15 mouse cellular contexts compared by ENCODE assay signal in the genomic region with DNA sequence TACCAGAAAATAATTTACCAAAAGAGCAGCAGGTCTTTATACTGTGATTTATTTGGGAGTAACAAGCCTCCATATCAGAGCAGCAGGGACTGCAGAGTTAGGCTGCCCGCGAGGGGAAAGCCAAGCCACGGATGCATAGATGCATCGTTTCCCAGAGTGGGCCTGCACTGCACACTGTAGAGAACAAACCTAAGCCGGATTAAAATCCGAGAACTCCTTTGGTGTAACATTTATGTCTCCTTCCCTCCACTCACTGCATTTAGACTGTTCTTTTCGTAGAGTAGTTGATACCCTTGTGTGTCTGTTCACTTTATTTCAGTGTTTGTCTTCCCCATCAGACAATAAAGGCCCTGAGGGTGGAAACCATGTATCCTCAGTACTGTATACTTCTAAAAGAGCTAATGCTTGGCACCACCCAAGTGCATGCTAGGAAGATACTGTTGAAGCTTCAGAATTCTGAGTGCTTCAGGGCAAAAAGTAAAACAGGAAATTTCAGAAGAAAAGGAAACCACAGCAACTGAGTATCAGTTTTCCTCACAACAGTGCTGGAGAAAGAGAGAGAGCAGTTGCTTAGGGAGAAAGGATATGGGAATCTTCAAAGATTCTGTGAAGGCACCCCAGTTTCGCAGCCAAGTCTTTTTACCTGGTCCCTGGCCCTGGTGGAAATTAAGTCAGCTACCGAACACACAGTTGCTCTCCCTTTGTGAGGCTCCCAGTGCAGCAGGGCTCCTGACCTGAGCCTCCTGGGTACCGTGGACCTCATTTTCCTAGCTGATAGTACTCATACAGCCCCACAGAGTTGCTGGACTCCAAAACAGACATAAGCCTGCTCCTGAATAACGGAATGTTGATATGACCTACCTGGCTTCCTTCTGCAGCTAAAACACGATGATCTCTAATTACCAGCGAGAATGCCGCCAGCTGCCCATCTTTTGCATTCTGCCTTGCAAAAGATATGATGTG.
DNase-seq lines count a peak whose midpoint lies in the region; ATAC-seq and TF ChIP-seq lines count a peak whose summit lies in the region.
"Had no signal": no experiment of that assay in that cellular context is flagged by ENCODE, and none has a peak within 500 bp of the region (broad histone marks: within the 10 kb centered on the region; RNA-seq: fewer than 3 reads in every experiment).

No protein-coding gene starts in this region.

- H3K9me3 ChIP-seq in kidney, postnatal 0 days (replicated peaks; ENCODE audit: low read length) = no peaks in the 10 kb centered on the region
- H3K9me3 ChIP-seq in hindbrain, embryonic 14.5 days (ENCODE audit: control insufficient read depth, low read length) = no peaks in the 10 kb centered on the region
- no peaks in the 10 kb centered on the region for H3K9me3 ChIP-seq in limb, embryonic 15.5 days

- no peak for DNase-seq in kidney, postnatal 0 days (ENCODE audit: low spot score)
- DNase-seq in kidney, postnatal 25 days = no peak
- DNase-seq in hindbrain, embryonic 14.5 days (ENCODE audit: low spot score) = no peak
- DNase-seq in retina, embryonic 14.5 days (ENCODE audit: low spot score) = peak; percentile 44
- DNase-seq in heart, adult 18-20 months = no peak
- DNase-seq in ovary, postnatal 14 days (ENCODE audit: low spot score) = no peak
- DNase-seq: adrenal gland, postnatal 25 days; cerebellum, adult 8-10 months; gastrocnemius, adult 2 months; lung, adult 2 months; thymus, postnatal 14 days had no signal

- H3K4me2 ChIP-seq in kidney, postnatal 0 days (ENCODE audit: low read length) = no peak overlapping the region
- peak overlapping the region; percentile 33 for H3K4me2 ChIP-seq in hindbrain, embryonic 14.5 days (replicated peaks)
- no peak overlapping the region for H3K4me2 ChIP-seq in limb, embryonic 15.5 days

- H3K27me3 ChIP-seq in kidney, postnatal 0 days (ENCODE audit: insufficient read depth, low read length) = no peaks in the 10 kb centered on the region
- H3K27me3 ChIP-seq in hindbrain, embryonic 14.5 days (ENCODE audit: control insufficient read depth, insufficient read depth, low read length) = no peaks in the 10 kb centered on the region
- H3K27me3 ChIP-seq in limb, embryonic 15.5 days = no peaks in the 10 kb centered on the region

- WGBS in kidney, postnatal 0 days = 64% methylated on average over 14 of the region's 14 CpGs
- 67% methylated on average over 14 of the region's 14 CpGs for WGBS in hindbrain, embryonic 14.5 days
- WGBS in limb, embryonic 15.5 days = 55% methylated on average over 14 of the region's 14 CpGs

- ATAC-seq in kidney, postnatal 0 days (replicated peaks; ENCODE audit: low FRiP score, low read depth) = no peak
- no peak for ATAC-seq in hindbrain, embryonic 14.5 days (ENCODE audit: low FRiP score)
- no peak for ATAC-seq in limb, embryonic 15.5 days (ENCODE audit: insufficient number of reproducible peaks, low FRiP score, low TSS enrichment, low read depth)
- ATAC-seq in erythroid progenitor cell, adult 5-6 weeks (replicated peaks; ENCODE audit: low FRiP score, poor library complexity, severe bottlenecking) = no peak
- ATAC-seq: CD4-positive, CD25-positive, alpha-beta regulatory T cell, adult 4 months had no signal

- peaks cover 4% of the 10 kb centered on the region; the same call in 1 of the 2 replicates for H3K4me1 ChIP-seq in kidney, postnatal 0 days (replicated peaks; ENCODE audit: insufficient read depth, low read length)
- peaks cover 27% of the 10 kb centered on the region for H3K4me1 ChIP-seq in hindbrain, embryonic 14.5 days (replicated peaks; ENCODE audit: control insufficient read depth, insufficient read depth, low read length)
- H3K4me1 ChIP-seq in limb, embryonic 15.5 days = peaks cover 6% of the 10 kb centered on the region; the same call in 1 of the 2 replicates

- no peak overlapping the region for H3K4me3 ChIP-seq in kidney, postnatal 0 days (replicated peaks; ENCODE audit: low read depth, low read length)
- H3K4me3 ChIP-seq in hindbrain, embryonic 14.5 days (replicated peaks; ENCODE audit: low read length) = no peak overlapping the region
- no peak overlapping the region for H3K4me3 ChIP-seq in limb, embryonic 15.5 days
- H3K4me3 ChIP-seq: erythroblast, embryonic 14.5 days; gastrocnemius, adult 2 months had no signal

- H3K36me3 ChIP-seq in kidney, postnatal 0 days (ENCODE audit: insufficient read depth, low read length) = no peaks in the 10 kb centered on the region
- H3K36me3 ChIP-seq in hindbrain, embryonic 14.5 days (replicated peaks; ENCODE audit: control insufficient read depth, insufficient read depth) = no peaks in the 10 kb centered on the region
- no peaks in the 10 kb centered on the region for H3K36me3 ChIP-seq in limb, embryonic 15.5 days

- peak overlapping the region; percentile 47; the same call in 1 of the 2 replicates for H3K27ac ChIP-seq in kidney, postnatal 0 days
- peak overlapping the region; percentile 81 for H3K27ac ChIP-seq in hindbrain, embryonic 14.5 days
- peak overlapping the region; percentile 28; the same call in 1 of the 2 replicates for H3K27ac ChIP-seq in limb, embryonic 15.5 days
- H3K27ac ChIP-seq: gastrocnemius, adult 2 months had no signal

- H3K9ac ChIP-seq in kidney, postnatal 0 days (ENCODE audit: low read depth, low read length) = no peak overlapping the region
- H3K9ac ChIP-seq in hindbrain, embryonic 14.5 days = peak overlapping the region; percentile 47
- H3K9ac ChIP-seq in limb, embryonic 15.5 days = no peak overlapping the region

- no peak for TF ChIP-seq CTCF in kidney, postnatal 0 days (IDR thresholded peaks at IDR 0.05; ENCODE audit: low read depth)

Comparison
In these comparisons a context has a peak if more than half of its experiments do, and no peak if none do; other contexts are left out.
1. H3K27ac ChIP-seq: peak in every context shown above with its lines; median percentile 81 in hindbrain, embryonic 14.5 days; 47 in kidney, postnatal 0 days; 28 in limb, embryonic 15.5 days.